Mouse (Mus musculus) myocyte (in vitro differentiated cells): ENCODE measurements at regions not wholly inside any gene's neighbourhood (a gene's known extent, or its start where the extent isn't known, plus 50 kb on each side); places are given as distances from the start of the nearest gene placed in this dataset.

ENCODE experiments used
- H3K27me3 ChIP-seq: one replicate; pipeline ENCODE4 v1.6.1; 2011; ENCODE audit not compliant: control insufficient read depth, insufficient read depth, insufficient read length
- H3K36me3 ChIP-seq: one replicate; pipeline ENCODE4 v1.6.1; 2011; ENCODE audit not compliant: control insufficient read depth, insufficient read depth
- H3K4me2 ChIP-seq: one replicate; pipeline ENCODE4 v1.6.1; 2011; ENCODE audit warnings: low read depth, control low read depth
- H3K4me3 ChIP-seq: one replicate; pipeline ENCODE4 v1.5.1; 2011; ENCODE audit warnings: mild to moderate bottlenecking, control low read depth, moderate library complexity
- H3K79me2 ChIP-seq: one replicate; pipeline ENCODE4 v1.6.1; 2011; ENCODE audit not compliant: control insufficient read depth, insufficient read depth
- H3ac ChIP-seq: one replicate; pipeline ENCODE4 v1.6.1; 2011; ENCODE audit not compliant: control insufficient read depth, insufficient read length
- CEBPB ChIP-seq: IDR thresholded peaks from 2 replicates; pipeline ENCODE4 v1.6.1; 2011; ENCODE audit warnings: mild to moderate bottlenecking, moderate library complexity; ENCODE audit not compliant: poor library complexity, insufficient read depth, severe bottlenecking
- E2F4 ChIP-seq: IDR thresholded peaks from one replicate; pipeline ENCODE4 v1.6.1; 2011; ENCODE audit warnings: mild to moderate bottlenecking, control low read depth, moderate library complexity; ENCODE audit not compliant: insufficient read depth
- MAX ChIP-seq: IDR thresholded peaks from one replicate; pipeline ENCODE4 v1.6.1; 2011; ENCODE audit warnings: low read depth, mild to moderate bottlenecking, control low read depth
- MYOD1 ChIP-seq, 3 experiments: IDR thresholded peaks; one replicate each; pipeline ENCODE4 v1.6.1; 2011; ENCODE audit warnings: control low read depth in 2 of 3, low read depth in 2 of 3, mild to moderate bottlenecking in 2 of 3, moderate library complexity in 1 of 3; ENCODE audit not compliant: insufficient read length in 2 of 3, control insufficient read depth in 1 of 3
- MYOG ChIP-seq, 3 experiments: IDR thresholded peaks; one replicate each; pipeline ENCODE4 v1.6.1; 2011; ENCODE audit warnings: control low read depth in 2 of 3, low read depth in 2 of 3, mild to moderate bottlenecking in 2 of 3; ENCODE audit not compliant: insufficient read length in 2 of 3, control insufficient read depth in 1 of 3, insufficient read depth in 1 of 3
- POLR2A ChIP-seq: IDR thresholded peaks from one replicate; pipeline ENCODE4 v1.6.1; 2011; ENCODE audit warnings: low read depth, mild to moderate bottlenecking, control low read depth, moderate library complexity; ENCODE audit not compliant: insufficient read length
- POLR2AphosphoS2 ChIP-seq: IDR thresholded peaks from one replicate; pipeline ENCODE4 v1.6.1; 2011; ENCODE audit warnings: low read depth, control low read depth; ENCODE audit not compliant: insufficient read length
- REST ChIP-seq: IDR thresholded peaks from one replicate; pipeline ENCODE4 v1.6.1; 2011; ENCODE audit warnings: mild to moderate bottlenecking, control low read depth, moderate library complexity; ENCODE audit not compliant: insufficient read depth, insufficient read length
- SRF ChIP-seq: IDR thresholded peaks from one replicate; pipeline ENCODE4 v1.6.1; 2011; ENCODE audit warnings: low read depth; ENCODE audit not compliant: control insufficient read depth, insufficient read length
- TCF12 ChIP-seq: IDR thresholded peaks from one replicate; pipeline ENCODE4 v1.6.1; 2011; ENCODE audit warnings: mild to moderate bottlenecking, control low read depth; ENCODE audit not compliant: poor library complexity, insufficient read depth, severe bottlenecking
- TCF3 ChIP-seq: IDR thresholded peaks from one replicate; pipeline ENCODE4 v1.6.1; 2011; ENCODE audit warnings: low read depth, control low read depth; ENCODE audit not compliant: insufficient read length
- USF1 ChIP-seq: IDR thresholded peaks from one replicate; pipeline ENCODE4 v1.6.1; 2011; ENCODE audit warnings: low read depth, mild to moderate bottlenecking, control low read depth, moderate library complexity

GRCm38 (mm10) chr15:33890606-33891005 is 467.1 kb downstream of the 9430069I07Rik start:
- H3K27me3 ChIP-seq, result no peaks in the 10 kb centered on the region
- no peak overlapping the region for H3ac ChIP-seq
- no peak overlapping the region for H3K4me2 ChIP-seq
- no peaks in the 10 kb centered on the region for H3K36me3 ChIP-seq
- no peaks in the 10 kb centered on the region for H3K79me2 ChIP-seq
- no peak overlapping the region for H3K4me3 ChIP-seq
- no peak for TF ChIP-seq TCF3
- no peak for TF ChIP-seq SRF
- no peak for TF ChIP-seq MAX

GRCm38 (mm10) chr15:33888865-33889368 is 468.8 kb downstream of the 9430069I07Rik start:
- Histone ChIP-seq H3K4me3 (no peak overlapping the region), H3K4me2 (peak overlapping the region; percentile 12), H3ac (no peak overlapping the region), H3K79me2 (no peaks in the 10 kb centered on the region), H3K27me3 (no peaks in the 10 kb centered on the region), H3K36me3 (no peaks in the 10 kb centered on the region)
- no peak for TF ChIP-seq POLR2A
- TF ChIP-seq MYOG (IDR thresholded peaks at IDR 0.05; ENCODE audit: control insufficient read depth in 1 of 3, insufficient read depth in 1 of 3, insufficient read length in 2 of 3, low read depth in 2 of 3), result peak in 2 of 3 experiments; percentile 52 to 55
- TF ChIP-seq TCF3, result peak; percentile 55
- peak; percentile 94 for TF ChIP-seq TCF12
- peak; percentile 71 to 78 (median 73) for TF ChIP-seq MYOD1 (IDR thresholded peaks at IDR 0.05; ENCODE audit: control insufficient read depth in 1 of 3, insufficient read length in 2 of 3, low read depth in 2 of 3)
- TF ChIP-seq USF1, result no peak
- peak; percentile 25 for TF ChIP-seq MAX
- peak; percentile 91 for TF ChIP-seq CEBPB
- no peak for TF ChIP-seq REST
- no peak for TF ChIP-seq POLR2AphosphoS2
- no peak for TF ChIP-seq SRF
- no peak for TF ChIP-seq E2F4

- Histone ChIP-seq H3K4me3 (no peak overlapping the region), H3ac (no peak overlapping the region), H3K4me2 (no peak overlapping the region), H3K27me3 (no peaks in the 10 kb centered on the region), H3K79me2 (no peaks in the 10 kb centered on the region), H3K36me3 (no peaks in the 10 kb centered on the region)
- TF ChIP-seq TCF12 (no peak), E2F4 (no peak), MYOG (IDR thresholded peaks at IDR 0.05; ENCODE audit: control insufficient read depth in 1 of 3, insufficient read depth in 1 of 3, insufficient read length in 2 of 3, low read depth in 2 of 3) (no peak), SRF (no peak), TCF3 (no peak), USF1 (no peak), CEBPB (no peak), REST (no peak), MAX (no peak), POLR2AphosphoS2 (no peak), POLR2A (no peak), MYOD1 (IDR thresholded peaks at IDR 0.05; ENCODE audit: control insufficient read depth in 1 of 3, insufficient read length in 2 of 3, low read depth in 2 of 3) (no peak)
These were observed 495.4 kb downstream of the 9430069I07Rik start for GRCm38 (mm10) chr15:33862224-33862752.

GRCm38 (mm10) chr15:33825435-33826088 is 532.1 kb downstream of the 9430069I07Rik start:
- Histone ChIP-seq H3ac (no peak overlapping the region), H3K36me3 (no peaks in the 10 kb centered on the region), H3K27me3 (no peaks in the 10 kb centered on the region), H3K4me3 (no peak overlapping the region), H3K79me2 (no peaks in the 10 kb centered on the region), H3K4me2 (no peak overlapping the region)
- no peak for TF ChIP-seq MAX
- TF ChIP-seq CEBPB, result no peak
- TF ChIP-seq TCF3, result no peak
- TF ChIP-seq MYOG (IDR thresholded peaks at IDR 0.05; ENCODE audit: control insufficient read depth in 1 of 3, insufficient read depth in 1 of 3, insufficient read length in 2 of 3, low read depth in 2 of 3), result no peak
- TF ChIP-seq USF1, result no peak

- H3K79me2 ChIP-seq, result no peaks in the 10 kb centered on the region
- H3ac ChIP-seq, result no peak overlapping the region
- no peaks in the 10 kb centered on the region for H3K27me3 ChIP-seq
- TF ChIP-seq CEBPB (no peak), POLR2AphosphoS2 (no peak), POLR2A (no peak), USF1 (no peak)
- no peak overlapping the region for H3K4me3 ChIP-seq
- no peak overlapping the region for H3K4me2 ChIP-seq
- no peaks in the 10 kb centered on the region for H3K36me3 ChIP-seq
These were observed 532.8 kb downstream of the 9430069I07Rik start for GRCm38 (mm10) chr15:33824826-33825225.
